Mouse (Mus musculus) E14TG2a.4 (cell line): ENCODE measurements around the gene Prr15l.

Experiments used
- H3K27me3 ChIP-seq: 2 replicates; pipeline ENCODE4 v1.6.1; 2014; ENCODE audit warnings: low read length, control low read depth; ENCODE audit not compliant: insufficient read depth
- H3K36me3 ChIP-seq: 2 replicates; pipeline ENCODE4 v1.6.1; 2014; ENCODE audit warnings: low read length, control low read depth; ENCODE audit not compliant: insufficient read depth
- H3K4me1 ChIP-seq: replicated peaks from 2 replicates; pipeline ENCODE4 v1.6.1; 2014; ENCODE audit warnings: low read depth, low read length, control low read depth
- H3K4me3 ChIP-seq: replicated peaks from 2 replicates; pipeline ENCODE4 v1.5.1; 2014; ENCODE audit warnings: mild to moderate bottlenecking, low read length
- H3K9me3 ChIP-seq: 2 replicates; pipeline ENCODE4 v1.6.1; 2014; ENCODE audit warnings: low read length, control low read depth
- CTCF ChIP-seq: conservative IDR thresholded peaks from 2 replicates; pipeline ENCODE4 v1.5.1; 2014; ENCODE audit warnings: low read length
- NANOG ChIP-seq: IDR thresholded peaks from 2 replicates; pipeline ENCODE4 v1.6.1; 2014; ENCODE audit warnings: borderline replicate concordance, low read length, mixed read lengths
- POU5F1 ChIP-seq: IDR thresholded peaks from 2 replicates; pipeline ENCODE4 v1.6.1; 2014; ENCODE audit warnings: low read length, borderline replicate concordance

Prr15l gene

GRCm38 (mm10) chr11:96950767-96951166, 22.9 kb downstream of the Prr15l start:
- H3K4me1 ChIP-seq, result peaks cover 74% of the 10 kb centered on the region
- H3K4me3 ChIP-seq, result no peak overlapping the region
- H3K27me3 ChIP-seq, result no peaks in the 10 kb centered on the region
- TF ChIP-seq POU5F1 (no peak), CTCF (peak; percentile 83)
- H3K36me3 ChIP-seq, result peaks cover 93% of the 10 kb centered on the region
- no peaks in the 10 kb centered on the region for H3K9me3 ChIP-seq

GRCm38 (mm10) chr11:96952426-96952825, 24.5 kb downstream of the Prr15l start:
- Histone ChIP-seq H3K36me3 (peaks cover 93% of the 10 kb centered on the region), H3K27me3 (no peaks in the 10 kb centered on the region), H3K9me3 (no peaks in the 10 kb centered on the region), H3K4me3 (peak overlapping the region; percentile 5; the same call in 1 of the 2 replicates), H3K4me1 (peaks cover 74% of the 10 kb centered on the region)
- no peak for TF ChIP-seq CTCF
- no peak for TF ChIP-seq POU5F1
- no peak for TF ChIP-seq NANOG

GRCm38 (mm10) chr11:96952896-96953295, 25.0 kb downstream of the Prr15l start:
- Histone ChIP-seq H3K36me3 (peaks cover 93% of the 10 kb centered on the region), H3K4me1 (peaks cover 74% of the 10 kb centered on the region), H3K4me3 (peak overlapping the region; percentile 5; the same call in 1 of the 2 replicates), H3K27me3 (no peaks in the 10 kb centered on the region), H3K9me3 (no peaks in the 10 kb centered on the region)
- no peak for TF ChIP-seq POU5F1
- TF ChIP-seq CTCF, result no peak
- TF ChIP-seq NANOG, result no peak

- Histone ChIP-seq H3K4me1 (peaks cover 83% of the 10 kb centered on the region), H3K9me3 (no peaks in the 10 kb centered on the region), H3K4me3 (peak overlapping the region; percentile 79), H3K27me3 (no peaks in the 10 kb centered on the region), H3K36me3 (peaks cover 92% of the 10 kb centered on the region)
- TF ChIP-seq CTCF (no peak), POU5F1 (no peak), NANOG (no peak)
Observed at GRCm38 (mm10) chr11:96955094-96955493, 27.2 kb downstream of the Prr15l start.

GRCm38 (mm10) chr11:96956009-96956724, 28.3 kb downstream of the Prr15l start:
- Histone ChIP-seq H3K36me3 (peaks cover 94% of the 10 kb centered on the region), H3K4me3 (peak overlapping the region; percentile 79), H3K9me3 (no peaks in the 10 kb centered on the region), H3K4me1 (peaks cover 91% of the 10 kb centered on the region), H3K27me3 (no peaks in the 10 kb centered on the region)
- TF ChIP-seq NANOG, result 0 out of 2 replicates have a peak, but pooled peaks have one; percentile 8
- TF ChIP-seq CTCF, result peak; percentile 65
- no peak for TF ChIP-seq POU5F1

GRCm38 (mm10) chr11:96957061-96957805, 29.3 kb downstream of the Prr15l start:
- Histone ChIP-seq H3K9me3 (no peaks in the 10 kb centered on the region), H3K27me3 (no peaks in the 10 kb centered on the region), H3K4me1 (peaks cover 91% of the 10 kb centered on the region), H3K4me3 (0 out of 2 replicates have a peak overlapping the region, but pooled peaks have one; percentile 79), H3K36me3 (peaks cover 91% of the 10 kb centered on the region)
- no peak for TF ChIP-seq CTCF
- no peak for TF ChIP-seq NANOG
- TF ChIP-seq POU5F1, result no peak

GRCm38 (mm10) chr11:96963580-96963979, 35.7 kb downstream of the Prr15l start:
- H3K4me1 ChIP-seq, result peaks cover 93% of the 10 kb centered on the region
- peaks cover 58% of the 10 kb centered on the region for H3K36me3 ChIP-seq
- TF ChIP-seq CTCF (peak; percentile 83), POU5F1 (no peak)
- peak overlapping the region; percentile 58 for H3K4me3 ChIP-seq
- no peaks in the 10 kb centered on the region for H3K27me3 ChIP-seq
- H3K9me3 ChIP-seq, result no peaks in the 10 kb centered on the region

GRCm38 (mm10) chr11:96966172-96966571, 38.3 kb downstream of the Prr15l start:
- TF ChIP-seq CTCF (no peak), POU5F1 (no peak), NANOG (no peak)

More at GRCm38 (mm10) chr11:96966172-96966571, 38.3 kb downstream of the Prr15l start:
- Histone ChIP-seq H3K9me3 (no peaks in the 10 kb centered on the region), H3K27me3 (no peaks in the 10 kb centered on the region), H3K36me3 (peaks cover 40% of the 10 kb centered on the region), H3K4me3 (no peak overlapping the region), H3K4me1 (peaks cover 98% of the 10 kb centered on the region)
